Comparison of ENCODE assay signal across 14 mouse cellular contexts in genomic region chr17:24007391-24007790, GRCm38 (mm10). TPM values are rescaled to one million over a fixed set of nuclear protein-coding genes. Genes with fewer than 3 reads are reported as not detected.
A peak's percentile ranks its signal among the peaks of the same experiment; 100 is the strongest.
DNase-seq lines count a peak whose midpoint lies in the region; ATAC-seq and TF ChIP-seq lines count a peak whose summit lies in the region.
"Had no signal": no experiment of that assay in that cellular context is flagged by ENCODE, and none has a peak within 500 bp of the region (broad histone marks: within the 10 kb centered on the region; RNA-seq: fewer than 3 reads in every experiment).

No protein-coding gene starts in this region.

- no peaks in the 10 kb centered on the region; the same call in 1 of the 2 replicates for H3K9me3 ChIP-seq in heart, embryonic 12.5 days (replicated peaks)
- no peaks in the 10 kb centered on the region for H3K9me3 ChIP-seq in midbrain, postnatal 0 days (ENCODE audit: low read length)

- TF ChIP-seq POLR2A in bone marrow macrophage, adult 2 months (IDR thresholded peaks at IDR 0.05; ENCODE audit: borderline replicate concordance, low read depth, low read length) = no peak

- 68% methylated on average over 1 of the region's 1 CpGs for WGBS in heart, embryonic 12.5 days
- 67% methylated on average over 1 of the region's 1 CpGs for WGBS in midbrain, postnatal 0 days

- peaks cover 29% of the 10 kb centered on the region for H3K4me1 ChIP-seq in bone marrow macrophage, adult 2 months (ENCODE audit: control insufficient read depth, insufficient read depth, low read length)
- no peaks in the 10 kb centered on the region for H3K4me1 ChIP-seq in heart, embryonic 12.5 days (replicated peaks)
- H3K4me1 ChIP-seq in midbrain, postnatal 0 days (ENCODE audit: insufficient read depth, low read length) = no peaks in the 10 kb centered on the region

- H3K9ac ChIP-seq in heart, embryonic 12.5 days = no peak overlapping the region
- no peak overlapping the region for H3K9ac ChIP-seq in midbrain, postnatal 0 days (replicated peaks; ENCODE audit: low read length, poor library complexity, severe bottlenecking)
- H3K9ac ChIP-seq: lung, embryonic 14.5 days had no signal

- no peak overlapping the region for H3K4me2 ChIP-seq in heart, embryonic 12.5 days
- H3K4me2 ChIP-seq in midbrain, postnatal 0 days (ENCODE audit: low read depth, low read length, poor library complexity, severe bottlenecking) = no peak overlapping the region
- H3K4me2 ChIP-seq: lung, embryonic 14.5 days had no signal

- no peaks in the 10 kb centered on the region for H3K36me3 ChIP-seq in heart, embryonic 12.5 days
- no peaks in the 10 kb centered on the region for H3K36me3 ChIP-seq in midbrain, postnatal 0 days (ENCODE audit: insufficient read depth, low read length)

- ATAC-seq in heart, embryonic 12.5 days (ENCODE audit: insufficient number of reproducible peaks, low FRiP score) = no peak
- ATAC-seq in midbrain, postnatal 0 days (ENCODE audit: low FRiP score) = no peak

- DNase-seq in 3134 (ENCODE audit: extremely low read depth, insufficient read length, low spot score) (peak; percentile 32), 416B (ENCODE audit: low read depth) (peak; percentile 94)
- DNase-seq in lung, postnatal 36 days = peak; percentile 70
- no peak for DNase-seq in right cerebral cortex, postnatal 25 days
- no peak for DNase-seq in midbrain, postnatal 0 days (ENCODE audit: low spot score)
- DNase-seq: cerebellum, adult 11 months; kidney, adult 2 months; lung, embryonic 14.5 days; thymus, postnatal 36 days had no signal

- 0 out of 2 replicates have a peak, but pooled peaks cover 6% of the 10 kb centered on the region for H3K27me3 ChIP-seq in heart, embryonic 12.5 days (replicated peaks)
- no peaks in the 10 kb centered on the region for H3K27me3 ChIP-seq in midbrain, postnatal 0 days (ENCODE audit: insufficient read depth, low read length)

- H3K27ac ChIP-seq in bone marrow macrophage, adult 2 months (ENCODE audit: insufficient read depth, low read depth, low read length) = peak overlapping the region; percentile 97
- H3K27ac ChIP-seq in heart, embryonic 12.5 days (ENCODE audit: poor library complexity, severe bottlenecking) = no peak overlapping the region
- H3K27ac ChIP-seq in midbrain, postnatal 0 days (ENCODE audit: low read depth, low read length) = no peak overlapping the region

- no peak for TF ChIP-seq CTCF in bone marrow macrophage, adult 2 months (IDR thresholded peaks at IDR 0.05; ENCODE audit: low read depth, low read length)
- no peak for TF ChIP-seq CTCF in midbrain, postnatal 0 days (IDR thresholded peaks at IDR 0.05)

- H3K4me3 ChIP-seq in bone marrow macrophage, adult 2 months (ENCODE audit: insufficient read depth, low read length) = peak overlapping the region; percentile 15
- H3K4me3 ChIP-seq in heart, embryonic 12.5 days = no peak overlapping the region
- H3K4me3 ChIP-seq in midbrain, postnatal 0 days (ENCODE audit: low read depth, low read length) = no peak overlapping the region

RNA-seq across cellular contexts. Expression of gene Prss22, which starts 9.5 kb away (rescaled TPM):
- polyA plus RNA-seq in bone marrow macrophage, adult 2 months (2012; ENCODE audit: insufficient read depth, insufficient read length, missing spikeins) = not detected in 2 replicates
- polyA plus RNA-seq in heart, embryonic 12.5 days (2016; fragmentation: Nextera tagmentation; extraction: Ambion mirVana) = 0.29 TPM in 1 of 2 replicates, not detected in the other
- total RNA-seq in midbrain, postnatal 0 days (2014; rRNA removed) = not detected in 2 replicates
- polyA plus RNA-seq in midbrain, postnatal 0 days (2015; fragmentation: Nextera tagmentation; extraction: Ambion mirVana) = 0.17 TPM in 1 of 2 replicates, not detected in the other
- total RNA-seq: layer of hippocampus, postnatal 10 days had no signal
- polyA plus RNA-seq: heart, embryonic 16.5 days had no signal

RNA-seq across cellular contexts. Expression of gene Prss30, which starts 27.0 kb away (rescaled TPM):
- 0.44 and 1.7 TPM in 2 replicates for polyA plus RNA-seq in bone marrow macrophage, adult 2 months (2012; ENCODE audit: insufficient read depth, insufficient read length, missing spikeins)
- not detected in 2 replicates for polyA plus RNA-seq in heart, embryonic 12.5 days (2016; fragmentation: Nextera tagmentation; extraction: Ambion mirVana)
- total RNA-seq in midbrain, postnatal 0 days (2014; rRNA removed) = 1.8 TPM in 1 of 2 replicates, not detected in the other
- 0.15 and 0.17 TPM in 2 replicates for polyA plus RNA-seq in midbrain, postnatal 0 days (2015; fragmentation: Nextera tagmentation; extraction: Ambion mirVana)
- polyA plus RNA-seq: embryonic facial prominence, embryonic 14.5 days had no signal

RNA-seq across cellular contexts. Expression of gene Prss27, which starts 30.6 kb away (rescaled TPM):
- not detected in 2 replicates for polyA plus RNA-seq in bone marrow macrophage, adult 2 months (2012; ENCODE audit: insufficient read depth, insufficient read length, missing spikeins)
- 0.35 and 0.41 TPM in 2 replicates for polyA plus RNA-seq in heart, embryonic 12.5 days (2016; fragmentation: Nextera tagmentation; extraction: Ambion mirVana)
- total RNA-seq in midbrain, postnatal 0 days (2014; rRNA removed) = not detected in 2 replicates
- polyA plus RNA-seq in midbrain, postnatal 0 days (2015; fragmentation: Nextera tagmentation; extraction: Ambion mirVana) = not detected in 2 replicates
- total RNA-seq: layer of hippocampus, postnatal 10 days had no signal

RNA-seq across cellular contexts. Expression of gene Sbpl, which starts 52.3 kb away (rescaled TPM):
- polyA plus RNA-seq in bone marrow macrophage, adult 2 months (2012; ENCODE audit: insufficient read depth, insufficient read length, missing spikeins) = not detected in 2 replicates
- not detected in 2 replicates for polyA plus RNA-seq in heart, embryonic 12.5 days (2016; fragmentation: Nextera tagmentation; extraction: Ambion mirVana)
- not detected in 2 replicates for total RNA-seq in midbrain, postnatal 0 days (2014; rRNA removed)
- polyA plus RNA-seq in midbrain, postnatal 0 days (2015; fragmentation: Nextera tagmentation; extraction: Ambion mirVana) = not detected in 2 replicates
- total RNA-seq: layer of hippocampus, postnatal 10 days had no signal
- polyA plus RNA-seq: embryonic facial prominence, embryonic 14.5 days; heart, embryonic 16.5 days; kidney, adult 2 months; lung, embryonic 14.5 days had no signal

Comparison
In these comparisons a context has a peak if more than half of its experiments do, and no peak if none do; other contexts are left out.
1. DNase-seq: peak in 3134 (single experiment), 416B (single experiment) and lung, postnatal 36 days (single experiment); none in right cerebral cortex, postnatal 25 days (single experiment) and midbrain, postnatal 0 days (single experiment).